Mouse (Mus musculus) mesoderm, embryonic 11.5 days (tissue): ENCODE measurements around the gene Kirrel.

Experiments
- DNase-seq: peaks from one replicate; pipeline ENCODE4 v3.0.0-alpha.2; 2012; ENCODE audit warnings: low read depth, low spot score

The Kirrel gene

GRCm38 (mm10) chr3:87079301-87079700 is 95.2 kb downstream of the Kirrel start:
- DNase-seq = no peak

GRCm38 (mm10) chr3:87077681-87078080 is 96.9 kb downstream of the Kirrel start:
- no peak for DNase-seq

GRCm38 (mm10) chr3:87076899-87077298 is 97.6 kb downstream of the Kirrel start:
- no peak for DNase-seq

- DNase-seq = no peak
Measured at GRCm38 (mm10) chr3:87076161-87076560, 98.4 kb downstream of the Kirrel start.

GRCm38 (mm10) chr3:87072612-87073515 is 101.7 kb downstream of the Kirrel start:
- DNase-seq = peak; percentile 62

GRCm38 (mm10) chr3:87072191-87072590 is 102.4 kb downstream of the Kirrel start:
- no peak for DNase-seq

GRCm38 (mm10) chr3:87067396-87067975 is 107.1 kb downstream of the Kirrel start:
- no peak for DNase-seq

- no peak for DNase-seq
Measured at GRCm38 (mm10) chr3:87053939-87054338, 120.6 kb downstream of the Kirrel start.

GRCm38 (mm10) chr3:87047801-87048200 is 126.7 kb downstream of the Kirrel start:
- DNase-seq = no peak

- DNase-seq = no peak
Measured at GRCm38 (mm10) chr3:87041733-87042132, 132.8 kb downstream of the Kirrel start.

- no peak for DNase-seq
Measured at GRCm38 (mm10) chr3:87038500-87038899, 136.0 kb downstream of the Kirrel start.

- no peak for DNase-seq
Measured at GRCm38 (mm10) chr3:87034061-87034460, 140.5 kb downstream of the Kirrel start.

- peak; percentile 84 for DNase-seq
Measured at GRCm38 (mm10) chr3:87033357-87033756, 141.2 kb downstream of the Kirrel start.

GRCm38 (mm10) chr3:87030855-87031254 is 143.7 kb downstream of the Kirrel start:
- DNase-seq = peak; percentile 75
